Mouse (Mus musculus) spleen, postnatal 36 days (tissue): ENCODE data around the gene Srebf2.
"Not testable (repeated sequence)": the region's sequence is repeated elsewhere in the genome, so short reads cannot be mapped to it uniquely, and the experiment has no call there.

Source experiments
- DNase-seq, 2 experiments: peaks; one replicate each; pipeline ENCODE4 v3.0.0; 2022; ENCODE audit warnings: low spot score in 2 of 2, mixed read lengths in 1 of 2

The Srebf2 gene

DNA sequence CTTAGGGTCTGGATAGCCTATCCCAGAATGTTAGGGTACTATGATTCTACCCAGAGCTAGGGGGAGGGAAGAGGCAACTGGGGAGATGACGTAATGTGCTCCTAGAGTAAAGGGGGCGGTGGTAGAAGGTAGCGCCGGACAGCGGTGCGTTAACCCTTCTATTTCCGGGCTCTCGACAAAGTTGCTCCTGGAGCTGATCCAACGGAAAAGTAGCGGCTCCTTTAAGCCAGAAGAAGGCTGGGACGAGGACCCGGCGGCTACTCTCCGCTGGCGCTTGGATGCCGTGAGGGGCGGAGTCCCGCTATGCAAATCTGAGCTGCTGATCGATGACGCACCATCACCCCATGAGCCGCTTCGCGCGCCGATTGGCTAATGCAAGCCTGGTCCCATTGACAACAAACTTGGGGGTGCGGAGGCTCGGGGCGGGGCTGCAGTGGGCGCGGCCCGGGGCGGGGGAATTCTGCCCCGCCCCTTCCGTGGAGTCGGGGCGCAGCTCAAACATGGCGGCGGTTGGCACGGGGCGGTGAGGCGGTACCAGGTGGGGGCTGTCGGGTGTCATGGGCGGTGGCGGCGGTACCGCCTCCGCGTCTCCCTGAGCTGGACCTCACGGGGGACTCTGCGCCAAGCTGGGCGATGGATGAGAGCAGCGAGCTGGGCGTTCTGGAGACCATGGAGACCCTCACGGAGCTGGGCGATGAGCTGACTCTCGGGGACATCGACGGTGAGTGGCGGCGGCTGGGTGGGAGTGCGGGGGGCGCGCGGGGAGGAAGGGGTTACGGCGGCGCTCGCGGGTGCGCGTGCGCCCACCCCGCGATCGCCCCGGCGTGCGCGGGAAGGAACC lies at the start of gene Srebf2:
Gene Srebf2 (plus strand): TSS at position 412 of the 841 bp plus-strand sequence.
- peak; percentile 98 for DNase-seq

DNA sequence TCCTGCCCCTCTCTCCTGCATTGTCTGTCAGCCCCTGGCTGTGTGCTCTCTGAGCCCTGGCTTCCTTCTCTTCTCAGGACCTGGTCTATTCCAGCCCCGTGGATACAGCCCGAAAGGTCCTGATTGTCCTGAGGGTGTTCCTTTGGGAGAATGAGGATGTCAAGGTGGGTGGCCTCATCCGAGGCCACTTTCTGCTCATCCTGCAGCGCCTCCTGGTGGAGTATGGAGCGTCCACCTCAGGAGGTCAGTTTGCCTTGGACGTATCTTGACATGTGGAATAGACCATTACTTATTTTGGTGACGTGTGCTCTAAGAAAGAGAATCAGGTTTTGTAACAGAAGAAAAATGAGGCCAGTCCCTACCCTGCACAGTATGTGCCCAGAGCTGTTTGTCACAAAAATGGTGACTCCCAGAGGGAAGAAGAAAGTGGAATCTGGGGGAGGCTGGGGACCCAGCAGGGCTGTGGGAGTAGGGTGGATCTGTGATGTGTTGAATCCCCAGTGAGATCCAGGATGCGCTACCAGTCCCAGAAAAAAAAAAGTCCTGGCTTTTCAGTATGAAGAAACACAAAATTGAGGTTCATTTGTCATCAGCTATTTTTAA lies 39.9 kb upstream of the Srebf2 start:
- DNase-seq: no peak

DNA sequence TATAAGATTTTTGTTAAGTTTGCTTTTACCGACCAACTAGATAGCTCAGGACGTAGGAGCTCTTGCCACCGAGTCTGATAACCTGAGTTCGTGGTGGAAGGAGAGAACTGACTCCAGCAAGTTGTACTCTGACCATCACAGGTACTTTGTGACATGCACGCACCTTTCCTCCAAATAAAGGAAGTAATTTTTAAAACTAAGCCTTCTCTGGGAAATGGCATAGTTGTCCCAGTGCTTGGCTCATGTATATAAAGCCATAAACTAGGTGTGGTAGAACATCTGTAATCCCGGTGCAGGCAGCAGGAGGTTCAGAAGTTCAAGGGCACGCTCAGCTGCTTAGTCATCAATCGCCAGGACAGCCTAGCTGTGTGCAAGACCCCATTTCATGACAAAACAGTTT lies 26.4 kb upstream of the Srebf2 start:
- no peak for DNase-seq

DNA sequence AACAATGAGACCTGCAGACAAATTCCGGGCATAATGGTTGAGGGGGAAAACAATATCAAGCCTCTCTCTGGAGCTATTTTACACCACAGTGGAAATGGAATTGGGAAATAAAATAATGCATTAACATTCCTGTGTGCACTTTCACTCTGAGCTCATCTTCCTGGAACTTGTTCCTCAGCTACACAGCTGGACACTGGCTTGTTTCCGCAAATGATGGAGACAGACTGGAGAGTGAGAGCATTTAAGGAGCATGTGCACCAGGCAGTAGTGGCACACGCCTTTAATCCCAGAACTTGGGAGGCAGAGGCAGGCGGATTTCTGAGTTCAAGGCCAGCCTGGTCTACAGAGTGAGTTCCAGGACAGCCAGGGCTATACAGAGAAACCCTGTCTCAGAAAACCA lies 20.3 kb upstream of the Srebf2 start:
- not testable (repeated sequence) for DNase-seq

DNA sequence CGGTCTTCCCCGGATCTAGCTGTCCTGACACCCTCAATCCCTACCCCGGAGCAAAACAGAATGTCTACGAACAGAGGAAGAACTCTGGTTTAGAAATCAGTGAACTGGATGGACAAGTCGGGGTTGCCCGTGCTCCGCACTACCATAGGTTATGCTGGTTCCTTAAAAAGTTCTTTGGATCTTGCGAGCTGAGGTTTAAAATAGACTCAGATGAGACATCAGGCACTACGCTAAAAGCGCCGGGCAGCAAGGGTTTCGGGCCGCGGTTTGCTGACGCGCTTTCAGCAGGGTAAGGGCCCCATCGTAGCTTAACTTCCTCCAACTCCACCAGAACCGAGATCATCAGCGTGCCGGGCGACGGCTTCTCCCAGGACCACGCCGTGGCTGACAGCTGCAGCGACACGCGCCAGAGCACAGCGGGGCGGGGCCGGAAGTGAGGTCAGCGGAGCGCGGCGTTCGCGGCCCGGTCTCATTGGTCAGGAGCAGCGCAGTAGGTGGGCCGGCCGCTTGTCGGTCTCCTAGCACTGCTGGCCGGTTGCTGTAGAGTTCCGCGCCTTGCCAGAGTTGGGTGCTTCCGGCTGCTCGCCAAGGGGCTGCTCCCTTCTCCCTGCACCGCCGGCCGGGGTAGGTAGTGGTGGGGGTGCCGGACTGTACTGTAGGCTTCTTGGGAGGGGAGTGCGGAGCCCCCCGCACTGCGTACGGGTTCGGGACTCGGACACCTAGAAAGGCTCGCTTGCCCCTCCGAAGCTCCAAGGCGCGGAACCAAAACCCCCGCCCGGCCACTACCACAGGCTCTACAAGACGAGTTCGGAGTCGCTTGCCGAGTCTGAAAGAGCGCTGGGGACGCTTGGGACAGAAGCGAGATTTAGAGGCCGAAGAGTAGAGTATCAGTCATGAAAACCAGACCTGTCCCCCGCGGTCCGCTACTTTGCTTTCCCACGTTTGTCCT lies 19.3 kb upstream of the Srebf2 start, which contains the start of gene Ccdc134:
Gene Ccdc134 (plus strand): TSS at position 497 of the 949 bp plus-strand sequence.
- peak; percentile 95 to 97 for DNase-seq

DNA sequence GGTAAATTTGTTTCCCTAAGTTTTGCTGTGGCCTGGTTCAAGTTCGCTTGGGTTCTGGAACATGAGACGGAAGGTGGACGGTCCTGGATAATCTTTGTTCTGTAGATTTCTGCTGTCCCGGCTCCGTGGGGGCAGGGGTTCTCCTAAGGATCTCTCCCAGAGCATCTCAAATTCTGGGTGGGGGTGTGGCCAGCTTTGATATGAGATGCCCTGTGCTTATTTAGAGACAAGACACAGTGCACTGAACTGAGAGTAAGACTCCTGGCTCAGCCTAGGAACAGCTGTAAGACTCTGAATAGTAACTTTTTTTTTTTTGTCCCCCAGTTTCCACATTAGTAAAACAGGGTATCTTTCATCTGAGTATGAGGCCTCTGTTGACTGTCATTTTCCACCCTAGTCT lies 18.6 kb upstream of the Srebf2 start:
- DNase-seq: no peak

DNA sequence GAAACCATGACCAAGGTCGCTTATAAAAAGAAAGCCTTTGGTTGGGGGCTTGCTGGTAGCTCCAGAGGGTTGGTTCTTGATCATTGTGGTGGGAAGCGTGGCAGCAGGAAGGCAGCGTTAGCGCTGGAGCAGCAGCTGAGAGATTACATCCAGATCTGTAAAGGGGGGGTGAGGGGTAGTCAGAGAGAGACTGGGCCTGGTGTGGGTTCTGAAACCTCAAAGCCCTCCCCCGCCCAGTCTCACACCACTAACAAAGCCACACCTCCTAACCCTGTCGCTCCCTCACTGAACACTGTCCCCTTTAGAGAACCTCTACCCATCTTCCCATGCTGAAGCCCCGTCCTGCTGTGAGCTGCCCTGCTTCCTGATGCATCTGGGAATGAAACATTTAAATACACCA lies 16.4 kb upstream of the Srebf2 start:
- DNase-seq: peak in 1 of 2 experiments; percentile 20

DNA sequence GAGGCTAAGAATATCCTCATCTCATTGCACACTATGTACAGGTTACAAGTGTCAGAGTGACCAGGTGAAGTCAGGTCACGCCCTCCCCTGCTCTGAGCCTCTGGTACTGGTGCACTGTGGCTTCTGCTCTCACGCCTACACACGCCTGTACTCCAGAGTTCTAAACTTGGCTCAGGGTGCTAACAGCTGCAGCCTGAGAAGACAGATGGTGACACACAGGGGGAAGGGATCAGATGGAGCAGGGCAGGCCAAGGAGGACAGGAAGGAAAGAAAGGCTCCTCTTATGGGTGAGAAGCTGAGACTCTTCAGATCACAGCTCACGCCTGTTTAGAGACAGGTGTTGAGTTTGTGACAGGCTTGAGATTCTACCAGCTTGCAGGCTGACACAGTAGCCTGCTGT lies 11.6 kb upstream of the Srebf2 start:
- DNase-seq: no peak

DNA sequence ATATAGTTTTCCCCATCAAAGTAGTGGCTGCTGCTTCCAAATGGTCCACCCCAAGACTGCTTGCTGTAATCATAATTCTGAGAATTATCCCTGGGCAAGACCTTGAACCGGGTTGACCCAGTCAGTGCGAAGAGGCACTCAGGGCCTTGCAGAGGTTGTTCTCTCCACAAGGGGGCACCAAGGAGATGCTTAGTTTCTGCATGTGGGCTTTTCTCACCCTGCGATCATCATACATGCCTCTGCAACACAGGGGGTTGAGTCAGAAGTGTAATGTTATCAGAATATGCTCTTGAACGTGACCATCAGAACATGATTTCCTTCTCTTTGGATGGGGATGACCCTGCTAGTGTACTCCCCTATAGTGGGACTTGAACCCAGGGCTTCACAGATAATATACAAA lies 8.4 kb upstream of the Srebf2 start:
- peak; percentile 66 to 69 for DNase-seq

DNA sequence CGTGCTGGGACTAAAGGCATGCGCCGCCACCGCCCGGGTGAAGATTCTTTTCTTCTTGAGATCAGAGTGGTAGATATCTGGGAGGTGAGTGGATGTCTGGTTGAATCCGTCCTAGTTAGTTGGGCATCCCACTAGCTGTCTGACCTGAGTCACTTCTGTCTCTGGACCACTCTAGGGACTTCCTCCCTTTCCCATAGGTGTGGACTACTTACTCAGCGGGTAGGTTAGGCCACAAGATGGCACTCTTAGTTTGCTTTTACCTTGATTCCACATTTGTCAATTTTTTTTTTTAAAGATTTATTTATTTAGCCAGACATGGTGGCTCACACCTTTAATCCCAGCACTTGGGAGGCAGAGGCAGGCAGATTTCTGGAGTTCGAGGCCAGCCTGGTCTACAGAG lies 7.8 kb upstream of the Srebf2 start:
- peak; percentile 37 to 54 for DNase-seq

DNA sequence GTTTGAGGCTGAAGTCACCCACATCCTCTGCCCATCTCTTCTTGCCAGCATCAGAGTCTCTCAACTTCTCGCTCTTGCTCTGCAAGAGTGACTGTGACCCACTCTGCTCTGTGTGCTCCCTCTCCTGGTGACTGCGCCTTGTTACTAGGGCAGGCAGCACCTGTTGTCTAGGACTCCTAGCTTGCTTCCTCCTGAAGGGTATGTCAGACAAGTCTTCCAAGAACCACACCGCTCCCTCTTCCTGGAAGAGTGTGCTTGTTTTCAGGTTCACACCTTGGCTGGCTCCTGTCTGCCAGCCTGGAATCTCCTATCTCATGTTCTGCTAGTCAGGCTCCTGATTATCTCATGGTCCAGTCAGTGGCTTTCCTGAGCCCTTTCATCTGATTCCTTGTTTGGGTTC lies 6.6 kb upstream of the Srebf2 start:
- peak; percentile 59 to 62 for DNase-seq

DNA sequence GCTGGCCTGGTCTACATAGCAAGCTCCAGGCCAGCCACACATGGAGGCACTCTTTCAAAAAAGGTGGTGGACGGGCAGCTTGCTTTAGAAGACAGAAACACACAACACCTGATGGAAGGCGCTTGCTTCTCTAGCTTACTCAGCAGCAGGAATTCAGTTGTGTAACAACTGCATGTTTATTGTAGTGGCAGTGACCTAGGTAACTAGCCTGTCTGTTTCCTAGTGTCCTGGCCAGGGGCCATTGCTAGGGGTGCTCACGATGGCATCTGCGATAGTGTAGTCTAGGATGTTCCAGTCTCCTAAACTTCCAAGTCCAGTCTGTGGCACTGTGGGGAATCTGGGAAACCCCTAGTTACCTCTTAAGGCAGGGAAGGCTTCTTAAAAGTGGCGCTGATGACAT lies 2.8 kb upstream of the Srebf2 start:
- no peak for DNase-seq

DNA sequence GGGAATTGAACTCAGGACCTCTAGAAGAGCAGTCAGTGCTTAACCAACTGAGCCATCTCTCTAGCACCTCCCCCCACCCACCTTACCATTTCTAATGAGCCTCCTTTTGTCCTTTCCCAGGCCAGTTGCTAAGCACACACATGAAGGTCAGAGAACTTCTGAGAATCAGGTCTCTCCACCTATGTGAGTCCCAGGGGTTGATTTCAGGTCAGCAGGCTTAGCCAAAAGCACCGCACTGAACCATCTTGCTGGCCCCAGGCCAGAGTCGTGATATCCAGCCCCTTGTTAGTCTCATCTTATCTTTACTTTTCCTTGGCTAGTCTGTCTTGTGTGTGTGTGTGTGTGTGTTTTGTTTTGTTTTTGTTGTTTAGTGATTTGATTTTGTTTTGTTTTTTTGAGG lies 1.6 kb upstream of the Srebf2 start:
- no peak for DNase-seq

DNA sequence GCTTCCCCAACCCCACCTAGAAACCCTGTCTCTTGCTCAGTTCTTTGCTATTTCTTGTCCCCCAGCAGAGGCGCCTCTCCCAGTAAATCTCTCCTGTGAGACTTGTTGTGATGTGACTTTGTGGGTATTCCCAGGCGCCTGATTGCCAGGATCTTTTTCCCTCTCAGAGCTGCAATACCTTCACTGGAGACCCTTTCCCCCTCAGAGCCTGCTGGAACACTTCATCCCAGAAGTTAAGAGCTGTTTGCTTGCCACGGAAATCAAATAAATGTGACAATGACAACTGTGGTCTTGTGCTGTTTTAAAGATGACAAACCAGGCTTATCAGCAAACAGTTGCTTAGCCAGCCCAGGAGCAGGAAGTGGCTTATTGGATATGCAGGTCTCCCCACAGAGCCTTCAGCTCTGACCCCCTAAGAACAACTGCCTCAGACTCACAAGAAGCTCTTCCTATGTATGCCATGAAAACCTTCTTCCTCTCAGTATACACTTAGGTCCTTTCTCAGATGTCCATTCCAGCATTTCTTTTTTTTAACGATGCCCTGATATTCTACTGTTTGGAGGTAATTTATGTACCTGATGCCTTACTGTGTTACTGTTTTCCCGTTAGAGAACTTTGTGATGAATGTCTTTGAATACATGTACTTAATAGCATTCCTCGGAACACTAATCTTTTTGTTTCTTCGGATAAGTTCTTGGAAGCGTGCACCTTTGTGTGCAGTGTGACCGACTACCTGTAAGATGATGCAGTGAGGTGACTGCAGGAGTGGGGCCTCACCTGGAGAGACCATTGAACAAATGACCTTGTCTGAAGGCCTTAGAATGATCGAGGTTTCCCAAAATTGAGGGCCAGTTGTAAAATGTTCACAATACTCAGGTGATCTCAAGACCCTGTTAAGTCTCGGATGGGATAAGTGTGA lies 871 bp upstream of the Srebf2 start:
- no peak for DNase-seq

DNA sequence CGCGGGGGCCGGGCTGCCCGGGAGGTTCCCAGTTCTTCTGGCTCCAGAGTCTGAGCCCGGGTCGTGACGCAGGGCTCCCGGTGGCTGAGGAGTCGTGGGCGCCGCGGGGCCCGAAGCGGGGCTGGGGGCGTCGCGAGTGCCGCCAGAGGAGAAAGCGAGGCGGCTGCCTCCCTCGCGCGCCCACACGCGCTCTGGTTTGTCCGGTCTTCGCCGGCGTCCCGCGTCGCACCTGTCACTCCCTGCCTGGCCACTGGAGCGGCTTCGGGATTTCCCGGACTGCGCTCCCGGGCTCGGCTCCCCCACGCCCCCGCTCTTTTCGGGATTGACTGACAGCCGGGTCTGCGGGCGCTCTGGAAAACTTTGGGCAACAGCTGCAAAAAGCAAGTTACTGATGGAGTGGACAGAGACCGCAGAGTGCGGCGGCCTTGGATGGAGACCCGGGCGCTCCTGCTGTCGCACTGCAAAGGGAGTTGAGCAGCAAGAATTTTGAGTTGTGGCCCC lies 680 bp downstream of the Srebf2 start:
- peak in 1 of 2 experiments; percentile 34 for DNase-seq

DNA sequence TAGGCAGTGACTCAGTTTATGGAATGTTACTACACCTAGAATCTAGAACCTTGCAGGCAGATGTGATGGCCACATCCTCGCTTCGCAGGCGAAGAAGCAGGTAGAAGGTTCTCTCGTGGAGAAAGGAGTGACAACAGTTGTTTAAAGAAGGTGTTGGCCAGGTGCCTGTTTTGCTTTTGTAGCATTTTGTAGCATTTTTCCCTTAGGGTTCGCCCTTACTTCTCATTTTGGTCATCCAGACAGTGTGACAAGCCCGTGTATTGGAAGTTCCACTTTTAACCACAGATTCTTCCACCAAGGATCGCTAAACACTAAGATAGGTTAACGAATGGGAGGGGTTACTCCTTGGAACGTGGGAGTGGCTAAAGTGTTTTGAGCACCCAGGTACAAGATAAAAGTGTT lies 1.5 kb downstream of the Srebf2 start:
- DNase-seq: no peak

DNA sequence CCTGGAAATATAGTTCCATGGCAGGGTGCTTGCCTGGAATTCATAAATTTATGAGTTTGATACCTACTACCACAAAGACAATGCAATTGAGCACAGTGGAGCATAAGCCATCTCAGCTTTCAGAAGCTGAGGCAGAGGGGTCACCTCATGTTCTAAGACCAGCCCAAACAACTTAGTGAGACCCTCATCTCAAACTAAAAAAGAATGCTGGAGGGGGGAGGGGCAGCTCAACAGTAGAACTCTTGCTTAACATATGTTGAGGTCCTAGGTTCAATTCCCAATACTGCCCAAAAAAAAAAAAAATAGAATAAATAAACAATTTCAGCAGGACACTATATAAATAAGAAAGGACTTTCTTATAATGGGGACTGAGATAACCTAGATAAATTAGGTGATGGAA lies 3.1 kb downstream of the Srebf2 start:
- DNase-seq: no peak

DNA sequence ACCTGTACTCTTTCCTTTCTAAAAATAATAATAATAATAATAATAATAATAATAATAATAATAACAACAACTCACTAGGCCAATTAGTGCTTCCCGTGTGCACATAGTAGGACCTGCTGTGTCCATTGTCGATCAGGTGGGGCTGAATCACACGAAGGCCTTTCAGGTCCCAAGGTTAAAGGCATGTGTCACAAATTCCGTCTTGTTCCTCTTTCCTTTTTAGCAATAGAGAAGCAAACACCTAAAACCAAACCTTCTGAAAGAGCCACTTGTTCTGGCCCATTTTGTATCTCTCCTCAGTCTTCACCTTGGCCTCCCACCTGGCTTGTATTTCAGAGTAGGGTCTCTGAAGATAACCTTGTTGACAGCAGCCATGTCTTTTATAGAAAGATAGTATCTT lies 4.2 kb downstream of the Srebf2 start:
- no peak for DNase-seq

DNA sequence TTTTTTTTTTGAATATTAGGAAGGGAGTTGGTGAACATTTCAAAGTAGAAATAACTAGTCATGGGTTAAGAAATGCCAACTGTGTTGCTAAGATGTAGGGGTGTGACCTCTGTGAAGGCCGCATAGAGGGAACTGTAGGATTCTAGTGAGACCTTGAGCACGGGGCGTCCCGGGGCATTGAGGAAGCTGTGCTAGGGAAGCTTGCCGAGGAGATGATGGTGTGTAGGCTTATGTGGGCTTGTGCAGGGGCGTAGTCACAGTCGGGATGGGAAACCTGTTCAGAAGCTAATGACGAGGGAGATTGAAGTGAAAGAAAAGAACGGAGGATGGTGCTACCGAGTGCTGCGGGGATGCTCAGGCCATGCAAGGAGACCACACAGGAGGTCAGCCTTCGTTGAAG lies 5.0 kb downstream of the Srebf2 start:
- DNase-seq: no peak

DNA sequence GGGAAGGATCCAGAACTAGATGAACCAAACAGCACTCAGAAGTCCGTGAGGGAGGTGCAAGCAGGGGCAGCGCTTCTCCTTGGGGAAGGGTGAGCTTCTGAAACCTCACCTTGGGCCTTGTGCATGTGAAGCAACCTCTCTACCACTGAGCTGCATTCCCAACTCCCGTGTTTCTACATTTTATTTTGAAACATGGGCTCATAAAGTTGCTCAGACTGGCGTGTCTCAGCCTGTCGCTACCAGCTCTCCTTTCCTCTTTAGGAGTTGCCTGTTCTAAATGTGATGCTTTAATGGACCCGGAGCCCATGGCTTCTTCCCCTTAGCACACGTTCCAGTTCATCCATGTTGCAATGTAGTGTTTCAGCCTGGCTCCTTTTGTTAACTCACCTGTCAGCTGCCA lies 5.5 kb downstream of the Srebf2 start:
- no peak for DNase-seq

DNA sequence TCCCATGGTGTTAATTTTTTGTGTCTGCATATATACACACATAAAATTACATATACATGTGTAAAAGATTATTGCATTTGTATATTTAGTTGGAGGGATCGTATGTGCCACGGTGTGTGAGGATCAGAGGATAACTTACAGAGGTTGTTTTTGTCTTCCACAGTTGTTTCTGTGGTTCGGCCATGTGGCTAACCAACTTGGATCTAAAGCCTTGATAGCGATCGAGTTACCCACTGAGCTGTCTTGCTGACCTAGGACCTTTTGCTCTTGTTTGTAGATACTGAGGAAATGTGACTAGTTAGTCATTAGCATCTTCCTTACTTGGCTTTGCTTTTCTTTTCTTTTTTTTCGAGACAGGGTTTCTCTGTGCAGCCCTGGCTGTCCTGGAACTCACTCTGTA lies 9.3 kb downstream of the Srebf2 start:
- no peak for DNase-seq
